Mouse (Mus musculus) liver, embryonic 15.5 days (tissue): Measurements from ENCODE around the gene Wnt3a. TPM values are rescaled to one million over a fixed set of nuclear protein-coding genes. Genes with fewer than 3 reads are reported as not detected.

Source experiments
- ATAC-seq: fragments of 200-750 bp; cut with Nextera tagmentation; 2 replicates; pipeline ENCODE4 v1.8.0; 2017; ENCODE audit warnings: moderate number of reproducible peaks, mild to moderate bottlenecking, moderate library complexity; ENCODE audit not compliant: insufficient read depth
- H3K27ac ChIP-seq: fragments of 300-500 bp; sonication (generic); replicated peaks from 2 replicates; pipeline ENCODE4 v1.5.1; 2015; ENCODE audit warnings: mild to moderate bottlenecking, inconsistent platforms
- H3K27me3 ChIP-seq: fragments of 300-500 bp; sonication (generic); 2 replicates; pipeline ENCODE4 v1.6.1; 2015; ENCODE audit warnings: mild to moderate bottlenecking, inconsistent platforms
- H3K36me3 ChIP-seq: fragments of 300-500 bp; sonication (generic); replicated peaks from 2 replicates; pipeline ENCODE4 v1.6.1; 2015; ENCODE audit warnings: moderate library complexity, mild to moderate bottlenecking, inconsistent platforms
- H3K4me1 ChIP-seq: fragments of 300-500 bp; sonication (generic); replicated peaks from 2 replicates; pipeline ENCODE4 v1.6.1; 2015; ENCODE audit warnings: inconsistent platforms
- H3K4me2 ChIP-seq: fragments of 300-500 bp; sonication (generic); 2 replicates; pipeline ENCODE4 v1.6.1; 2015; ENCODE audit warnings: moderate library complexity, mild to moderate bottlenecking, inconsistent platforms
- H3K4me3 ChIP-seq: fragments of 300-500 bp; sonication (generic); replicated peaks from 2 replicates; pipeline ENCODE4 v1.5.1; 2015; ENCODE audit warnings: mild to moderate bottlenecking, inconsistent platforms
- H3K9ac ChIP-seq: fragments of 300-500 bp; sonication (generic); 2 replicates; pipeline ENCODE4 v1.6.1; 2015; ENCODE audit warnings: moderate library complexity, mild to moderate bottlenecking, inconsistent platforms
- H3K9me3 ChIP-seq: fragments of 300-500 bp; sonication (generic); replicated peaks from 2 replicates; pipeline ENCODE4 v1.6.1; 2016; ENCODE audit warnings: inconsistent platforms
- WGBS: fragments of 180-500 bp; shearing (Covaris S2); methylation state at CpG from one replicate; pipeline ENCODE4 v1.1.7; 2015; ENCODE audit warnings: mixed read lengths; ENCODE audit not compliant: insufficient replicate concordance; 5-methylcytosine and 5-hydroxymethylcytosine counted together
- polyA plus RNA-seq: library from polyadenylated mRNA; unstranded; fragments of >200 nt; fragmentation: Nextera tagmentation; extraction: Ambion mirVana; gene quantifications from 2 replicates; pipeline ENCODE4 v1.2.1, GENCODE M21; 2015

Wnt3a gene
- polyA plus RNA-seq, 1 experiment from 2014 or later, result not detected

DNA sequence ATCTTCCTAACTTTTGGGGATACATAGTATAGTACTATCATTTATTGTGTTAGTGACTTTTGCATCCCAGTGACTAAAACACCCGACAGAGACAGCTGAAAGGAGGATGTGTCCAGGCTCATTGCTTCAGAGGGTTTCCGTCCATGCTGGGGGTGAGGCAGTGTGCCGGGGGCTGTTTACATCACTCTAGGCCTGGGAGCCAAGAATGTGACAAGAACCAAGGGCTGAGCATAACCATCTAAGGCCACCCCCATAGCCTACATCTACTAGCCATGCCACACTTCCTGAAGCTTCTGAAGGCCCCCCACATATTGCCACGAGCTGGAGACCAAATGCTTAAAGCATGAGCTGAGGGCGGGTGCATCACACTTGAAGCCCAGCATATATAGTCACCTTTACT, 34.2 kb upstream of the Wnt3a start:
- no peaks in the 10 kb centered on the region for H3K9me3 ChIP-seq
- ATAC-seq, result no peak
- WGBS, result 60% methylated on average over 5 of the region's 5 CpGs
- no peaks in the 10 kb centered on the region for H3K27me3 ChIP-seq
- H3K4me1 ChIP-seq, result no peaks in the 10 kb centered on the region
- H3K9ac ChIP-seq, result no peak overlapping the region
- H3K4me2 ChIP-seq, result no peak overlapping the region
- H3K36me3 ChIP-seq, result no peaks in the 10 kb centered on the region
- H3K27ac ChIP-seq, result no peak overlapping the region
- H3K4me3 ChIP-seq, result no peak overlapping the region

DNA sequence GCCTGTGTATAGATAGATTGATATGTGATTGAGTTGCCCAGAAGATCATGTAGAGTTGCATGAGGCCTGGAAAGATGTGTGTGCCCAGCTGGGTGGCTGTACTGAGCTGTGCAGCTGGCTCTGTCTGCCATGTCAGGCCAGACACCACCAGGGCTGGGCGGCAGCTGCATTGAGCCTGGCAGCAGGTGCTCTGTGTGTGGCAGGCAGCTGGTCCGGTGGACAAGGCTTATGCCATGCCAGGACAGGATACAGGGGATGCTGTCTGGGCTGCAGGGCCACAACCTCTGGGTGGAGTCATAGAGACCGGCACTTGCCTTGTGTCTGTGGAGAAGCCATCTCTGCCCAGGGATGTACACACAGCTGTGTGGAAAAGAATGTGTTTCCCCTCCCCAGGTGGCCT, 32.4 kb upstream of the Wnt3a start:
- ATAC-seq, result no peak
- Histone ChIP-seq H3K4me2 (no peak overlapping the region), H3K9me3 (no peaks in the 10 kb centered on the region), H3K27me3 (peaks cover under 1% of the 10 kb centered on the region; the same call in 1 of the 2 replicates), H3K36me3 (no peaks in the 10 kb centered on the region), H3K4me1 (no peaks in the 10 kb centered on the region), H3K27ac (no peak overlapping the region), H3K4me3 (no peak overlapping the region), H3K9ac (no peak overlapping the region)
- 66% methylated on average over 3 of the region's 3 CpGs for WGBS

DNA sequence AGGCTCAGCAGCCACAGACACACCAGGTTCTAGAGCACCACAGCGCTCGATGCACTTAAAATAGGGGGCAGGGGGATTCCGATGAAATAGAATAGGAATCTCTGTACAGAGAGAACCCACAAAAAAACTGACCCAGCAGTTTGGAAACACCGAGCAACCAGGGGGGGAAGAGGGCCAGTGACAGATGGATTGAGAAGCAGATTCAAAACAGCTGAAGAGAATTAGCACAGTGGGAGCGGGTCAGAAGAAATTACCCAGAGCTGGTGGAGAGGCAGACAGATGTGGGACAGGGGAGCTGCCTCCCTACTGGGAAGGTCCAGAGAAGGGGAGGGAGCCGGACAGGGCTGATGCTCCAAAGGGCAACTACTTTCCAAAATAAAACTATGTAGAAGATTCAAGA, 26.0 kb upstream of the Wnt3a start:
- H3K27ac ChIP-seq, result no peak overlapping the region
- H3K4me1 ChIP-seq, result no peaks in the 10 kb centered on the region
- H3K4me2 ChIP-seq, result no peak overlapping the region
- H3K4me3 ChIP-seq, result no peak overlapping the region
- no peak overlapping the region for H3K9ac ChIP-seq
- no peak for ATAC-seq
- 49% methylated on average over 6 of the region's 6 CpGs for WGBS
- no peaks in the 10 kb centered on the region for H3K36me3 ChIP-seq
- peaks cover 38% of the 10 kb centered on the region for H3K27me3 ChIP-seq
- no peaks in the 10 kb centered on the region for H3K9me3 ChIP-seq

DNA sequence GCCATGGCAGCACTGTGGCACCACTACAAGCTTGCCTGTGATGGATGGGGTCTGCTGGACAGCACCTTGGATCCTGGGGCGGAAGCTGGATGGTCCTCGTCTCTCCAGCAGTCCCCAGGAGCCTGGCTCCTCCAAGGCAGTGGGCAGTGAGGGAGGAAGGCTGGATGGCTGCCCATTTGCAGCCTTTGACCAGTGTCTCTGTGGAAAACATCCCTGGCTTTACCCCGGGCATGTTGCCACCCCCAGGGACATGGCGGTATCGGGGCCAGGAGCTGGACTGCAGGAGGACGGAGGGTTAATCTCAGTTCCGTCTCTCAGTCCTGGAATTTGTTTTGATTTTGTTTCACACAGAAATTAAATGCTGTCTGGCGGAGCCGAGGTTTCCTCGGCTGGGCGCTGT, 23.4 kb upstream of the Wnt3a start:
- Histone ChIP-seq H3K27ac (no peak overlapping the region), H3K36me3 (no peaks in the 10 kb centered on the region), H3K9ac (no peak overlapping the region), H3K9me3 (no peaks in the 10 kb centered on the region), H3K27me3 (peaks cover 64% of the 10 kb centered on the region), H3K4me3 (no peak overlapping the region), H3K4me2 (no peak overlapping the region), H3K4me1 (no peaks in the 10 kb centered on the region)
- no peak for ATAC-seq
- WGBS, result 60% methylated on average over 11 of the region's 11 CpGs

DNA sequence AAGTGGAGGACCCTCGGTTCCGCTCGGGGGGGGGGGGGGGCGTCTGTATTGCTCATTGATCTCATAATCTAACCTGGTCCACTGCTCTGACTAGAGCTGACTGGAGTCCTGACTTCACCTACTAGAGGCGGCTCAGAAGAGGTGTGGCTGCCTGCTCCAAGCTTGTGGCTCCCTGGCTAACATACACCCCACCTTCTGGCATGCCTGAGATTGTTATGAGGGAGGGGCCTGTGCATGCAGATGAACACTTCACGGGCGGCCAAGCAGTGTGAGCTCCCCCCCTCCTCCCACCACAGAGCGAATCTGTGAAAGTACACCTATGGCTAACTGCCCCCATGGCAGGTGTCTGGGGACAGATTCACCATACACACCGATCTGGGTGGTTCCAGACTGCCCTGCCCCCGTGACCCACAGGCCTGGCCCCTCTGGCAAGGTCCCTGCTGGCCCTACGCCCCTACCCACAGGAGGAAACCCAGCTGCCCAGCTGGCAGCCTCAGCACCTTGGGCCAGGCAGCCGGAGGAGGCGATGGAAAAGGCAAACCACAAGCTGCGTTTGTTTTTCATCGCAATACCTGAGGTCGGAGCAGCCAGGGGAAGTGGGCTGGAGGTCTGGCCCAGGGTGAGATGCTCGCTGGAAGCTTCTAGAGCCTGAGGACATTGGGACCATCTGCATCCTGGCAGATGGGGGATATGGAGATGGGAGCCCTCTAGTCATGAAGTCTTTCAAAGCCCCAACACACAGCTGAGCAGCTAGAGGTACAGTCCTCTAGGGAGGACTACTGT, 22.7 kb upstream of the Wnt3a start:
- peaks cover 71% of the 10 kb centered on the region for H3K27me3 ChIP-seq
- H3K4me2 ChIP-seq, result no peak overlapping the region
- H3K4me1 ChIP-seq, result no peaks in the 10 kb centered on the region
- no peaks in the 10 kb centered on the region for H3K36me3 ChIP-seq
- H3K27ac ChIP-seq, result no peak overlapping the region
- H3K9ac ChIP-seq, result no peak overlapping the region
- no peaks in the 10 kb centered on the region for H3K9me3 ChIP-seq
- WGBS, result 42% methylated on average over 17 of the region's 17 CpGs
- no peak for ATAC-seq
- no peak overlapping the region for H3K4me3 ChIP-seq

DNA sequence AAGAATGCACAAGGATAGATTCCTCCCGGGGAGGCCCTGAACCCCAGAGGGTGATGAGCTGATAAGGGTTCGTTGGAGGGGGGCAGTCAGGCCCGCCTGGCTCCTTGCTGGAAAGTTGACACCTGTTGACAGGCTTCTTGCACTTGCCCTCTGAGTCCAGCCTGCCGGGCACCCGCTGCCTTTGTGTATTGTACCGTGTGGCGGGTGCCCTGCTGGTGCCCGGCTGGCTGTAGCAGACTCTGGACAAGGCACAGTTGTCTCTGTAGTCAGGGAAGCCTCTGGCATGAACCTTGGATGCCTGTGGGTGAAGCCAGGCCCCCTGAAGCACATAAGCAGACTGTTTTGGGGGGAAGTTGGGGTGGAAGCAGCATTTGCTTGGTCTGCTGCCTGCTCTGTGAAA, 21.9 kb upstream of the Wnt3a start:
- no peak for ATAC-seq
- 48% methylated on average over 8 of the region's 8 CpGs for WGBS
- no peak overlapping the region for H3K4me3 ChIP-seq
- peaks cover 3% of the 10 kb centered on the region for H3K4me1 ChIP-seq
- peaks cover 73% of the 10 kb centered on the region for H3K27me3 ChIP-seq
- H3K9ac ChIP-seq, result no peak overlapping the region
- H3K36me3 ChIP-seq, result no peaks in the 10 kb centered on the region
- H3K27ac ChIP-seq, result no peak overlapping the region
- no peaks in the 10 kb centered on the region for H3K9me3 ChIP-seq
- H3K4me2 ChIP-seq, result no peak overlapping the region

DNA sequence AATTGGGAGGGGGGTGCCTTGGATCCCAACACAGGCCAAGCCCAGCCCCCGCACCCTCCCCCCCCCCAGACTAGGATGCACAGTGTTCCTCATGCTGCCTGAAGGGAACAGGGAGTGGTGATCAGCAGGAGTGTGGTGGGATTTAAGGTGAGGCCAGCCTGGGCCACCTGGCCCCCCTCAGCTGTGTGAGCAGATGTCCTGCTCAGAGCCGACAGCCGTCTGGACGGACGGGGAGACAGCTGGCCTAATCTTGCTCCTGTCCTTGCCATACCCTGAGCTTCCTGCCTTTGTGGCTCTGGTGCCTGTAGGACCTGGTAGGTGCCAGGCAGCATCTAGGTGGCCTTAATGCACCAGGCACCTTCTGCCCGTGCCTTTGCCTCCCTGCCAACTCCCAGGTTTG, 21.5 kb upstream of the Wnt3a start:
- Histone ChIP-seq H3K27ac (no peak overlapping the region), H3K27me3 (peaks cover 73% of the 10 kb centered on the region), H3K9me3 (no peaks in the 10 kb centered on the region), H3K4me3 (no peak overlapping the region), H3K9ac (no peak overlapping the region), H3K36me3 (no peaks in the 10 kb centered on the region), H3K4me1 (peaks cover 7% of the 10 kb centered on the region), H3K4me2 (no peak overlapping the region)
- ATAC-seq, result no peak
- 54% methylated on average over 6 of the region's 6 CpGs for WGBS

DNA sequence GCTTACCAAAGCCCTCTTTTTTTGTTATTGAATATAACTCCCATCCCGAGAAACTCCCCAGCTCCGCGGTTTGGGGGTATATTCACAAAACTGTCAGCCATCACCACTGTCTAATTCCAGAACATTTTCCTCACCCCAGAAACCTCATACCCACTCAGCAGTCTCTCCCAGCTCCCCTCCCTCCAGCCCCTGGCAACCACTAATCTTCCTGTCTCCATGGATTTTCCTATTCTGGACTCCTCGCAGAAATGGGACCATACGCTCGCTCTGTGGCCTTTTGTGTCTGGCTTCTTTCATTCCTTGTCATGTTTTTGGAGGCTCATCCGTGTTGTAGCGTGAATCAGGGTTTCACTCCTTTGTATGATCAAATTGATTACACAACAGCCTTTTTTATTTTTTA, 19.4 kb upstream of the Wnt3a start:
- Histone ChIP-seq H3K27ac (no peak overlapping the region), H3K9me3 (no peaks in the 10 kb centered on the region), H3K4me3 (no peak overlapping the region), H3K4me2 (no peak overlapping the region), H3K36me3 (no peaks in the 10 kb centered on the region), H3K4me1 (peaks cover 9% of the 10 kb centered on the region), H3K27me3 (peaks cover 85% of the 10 kb centered on the region), H3K9ac (no peak overlapping the region)
- ATAC-seq, result no peak
- 59% methylated on average over 8 of the region's 8 CpGs for WGBS

DNA sequence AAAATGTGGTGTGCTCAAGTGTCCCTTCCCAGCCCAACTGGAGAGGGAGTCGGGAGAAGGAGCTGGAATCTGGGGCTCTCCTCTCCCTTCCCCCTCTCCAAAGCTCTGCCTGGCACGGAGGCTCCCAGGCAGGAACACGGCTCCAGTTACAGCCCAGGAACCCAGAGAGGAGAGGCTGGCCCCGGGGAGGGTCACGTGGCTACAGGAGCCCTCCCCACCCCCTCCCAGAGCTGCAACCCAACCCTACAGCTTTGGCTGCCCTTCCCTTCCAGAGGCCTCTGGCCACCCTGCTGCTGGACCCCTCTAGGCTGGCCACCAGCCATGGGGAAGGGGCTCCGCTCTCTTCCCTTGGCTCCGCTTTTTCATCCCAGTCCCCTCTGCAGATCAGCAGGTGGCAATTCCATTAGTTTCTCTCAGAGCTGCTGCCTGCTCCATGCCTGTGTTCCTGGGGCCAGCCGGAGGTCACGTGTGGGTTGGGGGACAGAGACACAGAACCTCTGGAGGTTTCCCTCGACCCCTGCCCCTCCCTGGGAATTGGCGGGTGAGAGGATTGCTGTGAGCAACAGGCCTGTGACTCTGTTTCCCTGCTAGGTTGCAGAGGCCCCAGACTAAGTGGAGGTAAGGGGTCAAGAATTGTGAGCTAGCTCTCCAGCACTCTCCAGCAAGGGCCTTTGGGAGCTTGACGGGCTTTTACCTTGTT, 18.7 kb upstream of the Wnt3a start:
- no peaks in the 10 kb centered on the region for H3K9me3 ChIP-seq
- ATAC-seq, result no peak
- H3K27ac ChIP-seq, result no peak overlapping the region
- 23% methylated on average over 12 of the region's 12 CpGs for whole genome bisulfite sequencing
- peaks cover 86% of the 10 kb centered on the region for H3K27me3 ChIP-seq
- no peaks in the 10 kb centered on the region for H3K36me3 ChIP-seq
- H3K4me2 ChIP-seq, result no peak overlapping the region
- H3K4me3 ChIP-seq, result no peak overlapping the region
- H3K9ac ChIP-seq, result no peak overlapping the region
- peaks cover 9% of the 10 kb centered on the region for H3K4me1 ChIP-seq

DNA sequence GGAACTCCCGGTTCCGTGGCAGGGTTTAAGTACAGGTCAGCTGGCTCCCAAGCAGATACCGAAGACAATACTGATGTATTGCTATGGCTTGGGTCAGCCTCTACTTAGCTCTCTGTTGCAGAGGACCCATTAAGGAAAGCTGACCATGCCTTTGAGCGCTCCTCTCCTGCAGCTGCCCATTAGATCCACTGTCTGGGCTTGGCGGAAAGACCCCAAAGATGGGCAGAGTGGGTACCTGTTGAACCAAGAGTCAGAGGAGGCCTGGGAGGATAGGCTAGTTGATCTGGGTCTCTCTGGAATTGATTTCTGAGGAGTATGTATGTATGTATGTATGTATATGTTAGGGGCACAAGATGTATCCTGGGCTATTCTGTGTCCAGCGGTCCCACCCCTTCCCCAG, 18.1 kb upstream of the Wnt3a start:
- Histone ChIP-seq H3K36me3 (no peaks in the 10 kb centered on the region), H3K27me3 (peaks cover 87% of the 10 kb centered on the region), H3K27ac (no peak overlapping the region), H3K9ac (no peak overlapping the region), H3K4me3 (no peak overlapping the region), H3K4me2 (no peak overlapping the region), H3K9me3 (no peaks in the 10 kb centered on the region), H3K4me1 (peaks cover 9% of the 10 kb centered on the region)
- 30% methylated on average over 6 of the region's 6 CpGs for WGBS
- no peak for ATAC-seq

DNA sequence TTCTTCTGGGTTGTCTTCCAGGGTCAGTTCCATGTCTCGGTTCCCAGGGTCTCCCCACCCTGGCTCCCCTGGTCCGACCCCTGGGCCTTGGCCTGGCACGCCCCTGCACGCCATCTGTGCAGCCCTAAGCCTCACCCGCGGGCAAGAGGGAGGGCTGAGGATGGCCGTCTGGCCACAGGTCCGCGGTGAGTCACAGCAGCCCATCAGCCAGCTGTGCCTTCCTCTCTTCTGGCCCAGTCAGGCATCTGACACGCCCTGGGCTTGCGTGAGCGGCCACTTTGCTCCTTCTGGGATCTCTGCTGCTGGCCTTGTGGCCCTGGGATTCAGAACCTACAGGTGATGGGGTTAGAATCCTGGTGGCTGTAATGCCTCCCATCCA, 17.6 kb upstream of the Wnt3a start:
- H3K4me3 ChIP-seq, result no peak overlapping the region

More for the DNA sequence above, 17.6 kb upstream of the Wnt3a start:
- WGBS, result 35% methylated on average over 12 of the region's 12 CpGs
- no peak for ATAC-seq
- H3K27me3 ChIP-seq, result peaks cover 92% of the 10 kb centered on the region
- H3K27ac ChIP-seq, result no peak overlapping the region
- no peaks in the 10 kb centered on the region for H3K36me3 ChIP-seq
- no peak overlapping the region for H3K9ac ChIP-seq
- H3K4me1 ChIP-seq, result peaks cover 9% of the 10 kb centered on the region
- H3K9me3 ChIP-seq, result no peaks in the 10 kb centered on the region
- H3K4me2 ChIP-seq, result no peak overlapping the region
